Mouse (Mus musculus) activated CD4-positive, CD25-positive, alpha-beta regulatory T cell, adult 9 weeks (primary cell): Measurements from ENCODE around the gene Pcsk1. TPM values are rescaled to one million over a fixed set of nuclear protein-coding genes. Genes with fewer than 3 reads are reported as not detected.

Experiments used
- polyA plus RNA-seq: library from polyadenylated mRNA; unstranded; fragments of 100-300 nt; shearing (Covaris generic); gene quantifications from one replicate; pipeline ENCODE4 v1.2.1, GENCODE M21; 2017

Gene Pcsk1
- 1.8 TPM for polyA plus RNA-seq

DNA sequence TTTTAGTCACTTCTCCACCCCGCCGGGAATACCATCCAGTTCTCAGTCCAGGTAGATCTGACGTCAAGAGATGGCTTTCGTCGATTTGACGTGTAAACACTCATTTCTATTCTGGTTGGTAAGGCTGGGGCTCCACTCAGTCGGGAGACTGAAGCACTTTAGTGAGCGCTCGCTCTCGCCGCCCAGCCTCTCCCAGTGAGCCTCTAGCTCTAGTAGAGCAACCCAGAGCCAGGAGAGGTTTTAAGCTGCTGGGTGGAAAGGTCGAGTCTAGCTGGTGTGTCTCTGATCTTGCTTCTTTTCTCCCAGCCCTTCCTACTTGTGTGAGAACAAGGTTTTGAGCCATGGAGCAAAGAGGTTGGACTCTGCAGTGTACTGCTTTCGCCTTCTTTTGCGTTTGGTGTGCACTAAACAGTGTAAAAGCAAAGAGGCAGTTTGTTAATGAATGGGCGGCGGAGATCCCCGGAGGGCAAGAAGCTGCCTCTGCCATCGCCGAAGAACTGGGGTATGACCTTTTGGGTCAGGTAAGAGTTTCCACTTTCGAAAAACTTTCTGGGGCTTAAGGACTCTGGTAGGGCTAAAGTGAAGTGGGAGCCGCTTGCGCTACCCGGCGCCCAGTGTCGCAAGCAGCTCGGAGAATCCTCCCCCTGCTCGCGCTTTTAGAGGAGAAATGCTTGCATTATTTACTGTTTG, at the start of gene Pcsk1:
Gene Pcsk1, plus strand, starts transcription at position 106 of the 690 bp plus-strand sequence.

